Mouse (Mus musculus) layer of hippocampus, adult 11-12 months (tissue): Measurements from ENCODE around the gene Sdr9c7.
A peak's percentile ranks its signal among the peaks of the same experiment; 100 is the strongest.
"Not testable (repeated sequence)": the region's sequence is repeated elsewhere in the genome, so short reads cannot be mapped to it uniquely, and the experiment has no call there.

Source experiments
- DNase-seq: peaks from one replicate; pipeline ENCODE4 v3.0.0; 2022; ENCODE audit warnings: low spot score

The Sdr9c7 gene

GRCm38 (mm10) chr10:127898218-127898617 lies at the start of gene Sdr9c7:
Gene Sdr9c7 (plus strand): TSS chr10:127898518.
- DNase-seq: no peak

GRCm38 (mm10) chr10:127849628-127850027 lies 48.7 kb upstream of the Sdr9c7 start, which contains the start of gene Rdh19:
Gene Rdh19 (plus strand): TSS chr10:127849928.
- no peak for DNase-seq

- DNase-seq: peak; percentile 12
Measured at GRCm38 (mm10) chr10:127856376-127856775, 41.9 kb upstream of the Sdr9c7 start.

- no peak for DNase-seq
Measured at GRCm38 (mm10) chr10:127864931-127865330, 33.4 kb upstream of the Sdr9c7 start.

- no peak for DNase-seq
Measured at GRCm38 (mm10) chr10:127866232-127866631, 32.1 kb upstream of the Sdr9c7 start, which contains the start of gene Rdh16f2. Gene Rdh16f2 (plus strand): TSS chr10:127866474.

GRCm38 (mm10) chr10:127872484-127872883 lies 25.8 kb upstream of the Sdr9c7 start:
- DNase-seq: peak; percentile 22

GRCm38 (mm10) chr10:127877681-127878080 lies 20.6 kb upstream of the Sdr9c7 start:
- no peak for DNase-seq

- no peak for DNase-seq
Measured at GRCm38 (mm10) chr10:127878262-127879057, 19.9 kb upstream of the Sdr9c7 start.

- DNase-seq: peak; percentile 6
Measured at GRCm38 (mm10) chr10:127879155-127879688, 19.1 kb upstream of the Sdr9c7 start.

GRCm38 (mm10) chr10:127881041-127881440 lies 17.3 kb upstream of the Sdr9c7 start:
- DNase-seq: no peak

GRCm38 (mm10) chr10:127886551-127886950 lies 11.8 kb upstream of the Sdr9c7 start:
- DNase-seq: no peak

- no peak for DNase-seq
Measured at GRCm38 (mm10) chr10:127886971-127887370, 11.3 kb upstream of the Sdr9c7 start.

- no peak for DNase-seq
Measured at GRCm38 (mm10) chr10:127888605-127889004, 9.7 kb upstream of the Sdr9c7 start, which contains the start of gene Rdh7. Gene Rdh7 (minus strand): TSS chr10:127888817.

- DNase-seq: no peak
Measured at GRCm38 (mm10) chr10:127891481-127891880, 6.8 kb upstream of the Sdr9c7 start.

GRCm38 (mm10) chr10:127893163-127894022 lies 4.9 kb upstream of the Sdr9c7 start:
- DNase-seq: not testable (repeated sequence)

- no peak for DNase-seq
Measured at GRCm38 (mm10) chr10:127896705-127897104, 1.6 kb upstream of the Sdr9c7 start.

- DNase-seq: no peak
Measured at GRCm38 (mm10) chr10:127897506-127897905, 812 bp upstream of the Sdr9c7 start.

- no peak for DNase-seq
Measured at GRCm38 (mm10) chr10:127899783-127900182, 1.5 kb downstream of the Sdr9c7 start.

- DNase-seq: no peak
Measured at GRCm38 (mm10) chr10:127901751-127902150, 3.4 kb downstream of the Sdr9c7 start.

- DNase-seq: no peak
Measured at GRCm38 (mm10) chr10:127903116-127903515, 4.8 kb downstream of the Sdr9c7 start.

- peak; percentile 7 for DNase-seq
Measured at GRCm38 (mm10) chr10:127904718-127905446, 6.6 kb downstream of the Sdr9c7 start.

GRCm38 (mm10) chr10:127906138-127906537 lies 7.8 kb downstream of the Sdr9c7 start:
- no peak for DNase-seq
